Mouse (Mus musculus) layer of hippocampus, adult 2 months (tissue): ENCODE data around the gene Tnpo1. TPM values are rescaled to one million over a fixed set of nuclear protein-coding genes. Genes with fewer than 3 reads are reported as not detected.
"Not testable (repeated sequence)": the region's sequence is repeated elsewhere in the genome, so short reads cannot be mapped to it uniquely, and the experiment has no call there.

Experiments
- DNase-seq, 2 experiments: peaks; one replicate each; pipeline ENCODE4 v3.0.0; 2022; ENCODE audit warnings: low spot score in 2 of 2
- H3K27ac ChIP-seq: fragments of 200-600 bp; 2 replicates; pipeline ENCODE4 v1.8.1; 2022
- H3K4me3 ChIP-seq: fragments of 200-600 bp; 2 replicates; pipeline ENCODE4 v1.8.1; 2022; ENCODE audit warnings: mild to moderate bottlenecking
- CTCF ChIP-seq: fragments of 200-600 bp; conservative IDR thresholded peaks from 2 replicates; pipeline ENCODE4 v1.8.1; 2022; ENCODE audit warnings: antibody characterized with exemption, mild to moderate bottlenecking, moderate library complexity
- total RNA-seq, 2 experiments: library from RNA; stranded (reverse); gene quantifications; 2 replicates each; pipeline ENCODE4 v1.2.3; 2021

The Tnpo1 gene
- total RNA-seq, 2 experiments from 2014 or later: 61.7 to 68.5 TPM

GRCm38 (mm10) chr13:98817766-98818165, 108.4 kb downstream of the Tnpo1 start:
- TF ChIP-seq CTCF: no peak
- DNase-seq: no peak
- Histone ChIP-seq H3K27ac (no peak overlapping the region), H3K4me3 (no peak overlapping the region)

- DNase-seq, H3K4me3 ChIP-seq, H3K27ac ChIP-seq: not testable (repeated sequence)
- TF ChIP-seq CTCF: peak; percentile 26; the same call in 1 of the 2 replicates
These were observed 109.1 kb downstream of the Tnpo1 start for GRCm38 (mm10) chr13:98816981-98817660.

GRCm38 (mm10) chr13:98816571-98816970, 109.6 kb downstream of the Tnpo1 start:
- TF ChIP-seq CTCF: no peak
- no peak for DNase-seq
- Histone ChIP-seq H3K4me3 (no peak overlapping the region), H3K27ac (peak overlapping the region; percentile 93; the same call in 1 of the 2 replicates)

- Histone ChIP-seq H3K4me3 (peak within 1 kb of the TSS; percentile 79), H3K27ac (peak within 1 kb of the TSS; percentile 93)
- DNase-seq: peak; percentile 94 to 97
- TF ChIP-seq CTCF: peak; percentile 96
These were observed 110.9 kb downstream of the Tnpo1 start, which contains the start of gene Fcho2 for GRCm38 (mm10) chr13:98815147-98815785. Gene Fcho2, minus strand, starts transcription at chr13:98815449.

- H3K4me3 ChIP-seq: peak overlapping the region; percentile 79
- no peak for TF ChIP-seq CTCF
- DNase-seq: peak; percentile 9 to 18
- peak overlapping the region; percentile 93 for H3K27ac ChIP-seq
These were observed 111.7 kb downstream of the Tnpo1 start for GRCm38 (mm10) chr13:98814275-98815040.

GRCm38 (mm10) chr13:98813596-98814274, 112.4 kb downstream of the Tnpo1 start:
- Histone ChIP-seq H3K27ac (peak overlapping the region; percentile 93), H3K4me3 (peak overlapping the region; percentile 79)
- DNase-seq: no peak
- no peak for TF ChIP-seq CTCF

- Histone ChIP-seq H3K27ac (no peak overlapping the region), H3K4me3 (peak overlapping the region; percentile 79; the same call in 1 of the 2 replicates)
- no peak for TF ChIP-seq CTCF
- DNase-seq: no peak
These were observed 113.0 kb downstream of the Tnpo1 start for GRCm38 (mm10) chr13:98813167-98813566.

GRCm38 (mm10) chr13:98812285-98812684, 113.9 kb downstream of the Tnpo1 start:
- no peak for DNase-seq
- no peak overlapping the region for H3K4me3 ChIP-seq
- no peak overlapping the region for H3K27ac ChIP-seq
- TF ChIP-seq CTCF: no peak

- TF ChIP-seq CTCF: no peak
- Histone ChIP-seq H3K4me3 (no peak overlapping the region), H3K27ac (peak overlapping the region; percentile 43)
- no peak for DNase-seq
These were observed 116.0 kb downstream of the Tnpo1 start for GRCm38 (mm10) chr13:98810143-98810542.

GRCm38 (mm10) chr13:98809087-98809486, 117.1 kb downstream of the Tnpo1 start:
- Histone ChIP-seq H3K27ac (no peak overlapping the region), H3K4me3 (no peak overlapping the region)
- peak; percentile 42 for TF ChIP-seq CTCF
- DNase-seq: no peak

- H3K4me3 ChIP-seq: no peak overlapping the region
- TF ChIP-seq CTCF: no peak
- no peak for DNase-seq
- no peak overlapping the region for H3K27ac ChIP-seq
These were observed 121.7 kb downstream of the Tnpo1 start for GRCm38 (mm10) chr13:98804480-98804879.

GRCm38 (mm10) chr13:98803699-98804098, 122.5 kb downstream of the Tnpo1 start:
- H3K27ac ChIP-seq: no peak overlapping the region
- H3K4me3 ChIP-seq: no peak overlapping the region
- DNase-seq: no peak
- no peak for TF ChIP-seq CTCF
